Mouse (Mus musculus): ENCODE results near the gene 4632433K11Rik.

DNA sequence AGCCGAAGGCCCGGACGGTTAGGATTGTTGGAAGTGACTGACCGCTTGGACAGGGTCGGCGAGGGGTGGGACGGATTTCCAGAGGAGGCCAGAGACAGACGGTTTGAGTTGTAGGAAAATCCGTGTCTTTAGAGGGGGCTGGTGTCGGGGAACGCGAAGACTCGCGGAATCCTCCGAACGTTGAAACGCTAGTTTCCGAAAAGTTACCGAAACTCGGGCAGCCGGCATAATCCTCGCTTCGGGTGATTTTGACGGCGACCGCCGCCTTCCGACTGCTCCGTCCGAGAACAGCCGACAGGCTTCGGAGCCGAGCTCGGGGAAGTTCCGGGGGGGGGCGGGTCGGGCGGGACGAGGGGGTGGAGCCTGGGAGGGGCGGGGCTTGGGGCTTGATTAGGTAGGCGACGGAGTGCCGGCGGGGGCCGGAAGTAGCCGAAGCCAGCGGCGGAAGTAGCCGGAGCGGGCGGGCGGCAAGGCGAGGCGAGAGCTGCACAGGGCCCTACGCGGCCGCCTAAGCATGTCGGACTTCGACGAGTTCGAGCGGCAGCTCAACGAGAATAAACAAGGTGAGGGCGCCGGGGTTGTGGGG, 27.9 kb downstream of the 4632433K11Rik start, which contains the start of gene U2af2:
- TF ChIP-seq CTCF (IDR thresholded peaks at IDR 0.05; ENCODE audit: borderline replicate concordance, control insufficient read depth, extremely low read depth, insufficient read depth, low read length, poor library complexity) (no peak), POLR2A (IDR thresholded peaks at IDR 0.05; ENCODE audit: control insufficient read depth, extremely low read depth, insufficient read depth, low read length, poor library complexity) (peak; percentile 84)

Measured in thymus, adult 2 months (tissue).